Mouse (Mus musculus) intestine, embryonic 14.5 days (tissue): ENCODE results near the gene Gmpr. TPM values are rescaled to one million over a fixed set of nuclear protein-coding genes. Genes with fewer than 3 reads are reported as not detected.

Experiments used
- ATAC-seq: fragments of 200-750 bp; cut with Nextera tagmentation; replicated peaks from 2 replicates; pipeline ENCODE4 v1.8.0; 2017; ENCODE audit warnings: low read depth, moderate number of reproducible peaks, moderate TSS enrichment, moderate library complexity; ENCODE audit not compliant: low FRiP score, low TSS enrichment
- DNase-seq: peaks from one replicate; pipeline ENCODE4 v3.0.0-alpha.2; 2018; ENCODE audit warnings: low spot score
- H3K27ac ChIP-seq: fragments of 300-500 bp; sonication (generic); 2 replicates; pipeline ENCODE4 v1.5.1; 2014; ENCODE audit warnings: low read depth, mild to moderate bottlenecking, control low read depth
- H3K27me3 ChIP-seq: fragments of 300-500 bp; sonication (generic); replicated peaks from 2 replicates; pipeline ENCODE4 v1.6.1; 2014; ENCODE audit warnings: low read length, control low read depth; ENCODE audit not compliant: control insufficient read depth, insufficient read depth
- H3K36me3 ChIP-seq: fragments of 300-500 bp; sonication (generic); 2 replicates; pipeline ENCODE4 v1.6.1; 2014; ENCODE audit warnings: low read length, control low read depth; ENCODE audit not compliant: control insufficient read depth, insufficient read depth
- H3K4me1 ChIP-seq: fragments of 300-500 bp; sonication (generic); replicated peaks from 2 replicates; pipeline ENCODE4 v1.6.1; 2014; ENCODE audit warnings: low read length, control low read depth, mixed read lengths; ENCODE audit not compliant: control insufficient read depth, insufficient read depth
- H3K4me2 ChIP-seq: fragments of 300-500 bp; sonication (generic); 2 replicates; pipeline ENCODE4 v1.6.1; 2014; ENCODE audit warnings: low read length
- H3K4me3 ChIP-seq: fragments of 300-500 bp; sonication (generic); 2 replicates; pipeline ENCODE4 v1.5.1; 2014; ENCODE audit warnings: low read depth, low read length, control low read depth, mixed read lengths
- H3K9ac ChIP-seq: fragments of 300-500 bp; sonication (generic); 2 replicates; pipeline ENCODE4 v1.6.1; 2014; ENCODE audit warnings: mild to moderate bottlenecking, low read length
- H3K9me3 ChIP-seq: fragments of 300-500 bp; sonication (generic); 2 replicates; pipeline ENCODE4 v1.6.1; 2016; ENCODE audit warnings: low read length, control low read depth; ENCODE audit not compliant: control insufficient read depth
- WGBS: fragments of 180-500 bp; shearing (Covaris S2); extraction: QIAGEN DNeasy Blood & Tissue Kit; methylation state at CpG from one replicate; pipeline ENCODE4 v1.1.7; 2014; 5-methylcytosine and 5-hydroxymethylcytosine counted together
- polyA plus RNA-seq: library from polyadenylated mRNA; unstranded; fragments of >200 nt; fragmentation: Nextera tagmentation; extraction: Ambion mirVana; gene quantifications from 2 replicates; pipeline ENCODE4 v1.2.1, GENCODE M21; 2014

Gmpr gene
- polyA plus RNA-seq, 1 experiment from 2014 or later: 33.6 TPM

- no peaks in the 10 kb centered on the region for H3K27me3 ChIP-seq
- no peak overlapping the region for H3K9ac ChIP-seq
- 68% methylated on average over 11 of the region's 11 CpGs for WGBS
- H3K4me1 ChIP-seq: peaks cover 24% of the 10 kb centered on the region
- H3K36me3 ChIP-seq: 0 out of 2 replicates have a peak, but pooled peaks cover 2% of the 10 kb centered on the region
- H3K27ac ChIP-seq: no peak overlapping the region
- DNase-seq (no peak), ATAC-seq (no peak)
- no peak overlapping the region for H3K4me2 ChIP-seq
- H3K9me3 ChIP-seq: no peaks in the 10 kb centered on the region
- no peak overlapping the region for H3K4me3 ChIP-seq
These were observed 20.2 kb downstream of the Gmpr start for GRCm38 (mm10) chr13:45527232-45527964.

GRCm38 (mm10) chr13:45528787-45529186 lies 21.5 kb downstream of the Gmpr start:
- Histone ChIP-seq H3K4me1 (peaks cover 24% of the 10 kb centered on the region), H3K27ac (no peak overlapping the region), H3K27me3 (no peaks in the 10 kb centered on the region), H3K4me3 (no peak overlapping the region), H3K9ac (no peak overlapping the region), H3K4me2 (no peak overlapping the region), H3K36me3 (no peaks in the 10 kb centered on the region), H3K9me3 (no peaks in the 10 kb centered on the region)
- WGBS: 75% methylated on average over 4 of the region's 4 CpGs
- ATAC-seq (no peak), DNase-seq (no peak)

- 23% methylated on average over 6 of the region's 6 CpGs for WGBS
- DNase-seq: no peak
- H3K9me3 ChIP-seq: no peaks in the 10 kb centered on the region
- no peak overlapping the region for H3K9ac ChIP-seq
- H3K27me3 ChIP-seq: no peaks in the 10 kb centered on the region
- H3K36me3 ChIP-seq: no peaks in the 10 kb centered on the region
- H3K4me1 ChIP-seq: peaks cover 24% of the 10 kb centered on the region
- peak; percentile 52 for ATAC-seq
- H3K4me2 ChIP-seq: peak overlapping the region; percentile 11; the same call in 1 of the 2 replicates
- peak overlapping the region; percentile 70 for H3K27ac ChIP-seq
- no peak overlapping the region for H3K4me3 ChIP-seq
These were observed 23.5 kb downstream of the Gmpr start for GRCm38 (mm10) chr13:45530754-45531153.

GRCm38 (mm10) chr13:45535731-45536453 lies 28.6 kb downstream of the Gmpr start:
- Histone ChIP-seq H3K36me3 (no peaks in the 10 kb centered on the region), H3K4me2 (no peak overlapping the region), H3K9ac (no peak overlapping the region), H3K9me3 (no peaks in the 10 kb centered on the region), H3K4me3 (no peak overlapping the region), H3K27me3 (no peaks in the 10 kb centered on the region), H3K4me1 (peaks cover 8% of the 10 kb centered on the region), H3K27ac (no peak overlapping the region)
- DNase-seq (no peak), ATAC-seq (no peak)
- 88% methylated on average over 9 of the region's 9 CpGs for WGBS

GRCm38 (mm10) chr13:45537110-45537509 lies 29.9 kb downstream of the Gmpr start:
- Histone ChIP-seq H3K27ac (no peak overlapping the region), H3K4me3 (no peak overlapping the region), H3K4me2 (no peak overlapping the region), H3K9ac (no peak overlapping the region), H3K9me3 (no peaks in the 10 kb centered on the region), H3K4me1 (0 out of 2 replicates have a peak, but pooled peaks cover 4% of the 10 kb centered on the region), H3K27me3 (no peaks in the 10 kb centered on the region), H3K36me3 (no peaks in the 10 kb centered on the region)
- no peak for DNase-seq
- ATAC-seq: no peak
- WGBS: 74% methylated on average over 9 of the region's 9 CpGs

- WGBS: 84% methylated on average over 9 of the region's 9 CpGs
- no peak for ATAC-seq
- no peak for DNase-seq
- Histone ChIP-seq H3K9ac (no peak overlapping the region), H3K36me3 (no peaks in the 10 kb centered on the region), H3K27me3 (no peaks in the 10 kb centered on the region), H3K27ac (no peak overlapping the region), H3K9me3 (no peaks in the 10 kb centered on the region), H3K4me3 (no peak overlapping the region), H3K4me2 (no peak overlapping the region), H3K4me1 (0 out of 2 replicates have a peak, but pooled peaks cover 4% of the 10 kb centered on the region)
These were observed 30.8 kb downstream of the Gmpr start for GRCm38 (mm10) chr13:45538091-45538490.

- 0 out of 2 replicates have a peak, but pooled peaks cover 4% of the 10 kb centered on the region for H3K4me1 ChIP-seq
- peak overlapping the region; percentile 59 for H3K4me2 ChIP-seq
- ATAC-seq: peak; percentile 85
- WGBS: 26% methylated on average over 10 of the region's 10 CpGs
- no peak overlapping the region for H3K27ac ChIP-seq
- H3K4me3 ChIP-seq: peak overlapping the region; percentile 34
- H3K9ac ChIP-seq: 0 out of 2 replicates have a peak overlapping the region, but pooled peaks have one; percentile 2
- H3K9me3 ChIP-seq: no peaks in the 10 kb centered on the region
- no peak for DNase-seq
- H3K36me3 ChIP-seq: no peaks in the 10 kb centered on the region
- no peaks in the 10 kb centered on the region for H3K27me3 ChIP-seq
These were observed 31.4 kb downstream of the Gmpr start for GRCm38 (mm10) chr13:45538532-45539204.

- H3K9me3 ChIP-seq: no peaks in the 10 kb centered on the region
- no peak overlapping the region for H3K27ac ChIP-seq
- peak overlapping the region; percentile 34 for H3K4me3 ChIP-seq
- H3K4me2 ChIP-seq: peak overlapping the region; percentile 59
- H3K27me3 ChIP-seq: no peaks in the 10 kb centered on the region
- H3K36me3 ChIP-seq: no peaks in the 10 kb centered on the region
- 0 out of 2 replicates have a peak, but pooled peaks cover 4% of the 10 kb centered on the region for H3K4me1 ChIP-seq
- ATAC-seq: peak; percentile 84
- DNase-seq: peak; percentile 82
- 6% methylated on average over 10 of the region's 10 CpGs for WGBS
- 0 out of 2 replicates have a peak overlapping the region, but pooled peaks have one; percentile 2 for H3K9ac ChIP-seq
These were observed 31.9 kb downstream of the Gmpr start for GRCm38 (mm10) chr13:45539205-45539568.
